Mouse (Mus musculus) limb, embryonic 12.5 days (tissue): Measurements from ENCODE around the gene Cep95. TPM values are rescaled to one million over a fixed set of nuclear protein-coding genes. Genes with fewer than 3 reads are reported as not detected.

Source experiments
- ATAC-seq: fragments of 200-750 bp; cut with Nextera tagmentation; 2 replicates; pipeline ENCODE4 v1.8.0; 2017; ENCODE audit warnings: low read depth, moderate TSS enrichment; ENCODE audit not compliant: insufficient number of reproducible peaks, insufficient read depth, low FRiP score, low TSS enrichment
- H3K27ac ChIP-seq: fragments of 300-500 bp; sonication (generic); 2 replicates; pipeline ENCODE4 v1.5.1; 2016; ENCODE audit warnings: mild to moderate bottlenecking, moderate library complexity
- H3K27me3 ChIP-seq: fragments of 300-500 bp; sonication (generic); 2 replicates; pipeline ENCODE4 v1.6.1; 2016; ENCODE audit warnings: mild to moderate bottlenecking, moderate library complexity
- H3K36me3 ChIP-seq: fragments of 300-500 bp; sonication (generic); 2 replicates; pipeline ENCODE4 v1.6.1; 2016; ENCODE audit warnings: mild to moderate bottlenecking, moderate library complexity
- H3K4me1 ChIP-seq: fragments of 300-500 bp; sonication (generic); replicated peaks from 2 replicates; pipeline ENCODE4 v1.6.1; 2016
- H3K4me2 ChIP-seq: fragments of 300-500 bp; sonication (generic); 2 replicates; pipeline ENCODE4 v1.6.1; 2016; ENCODE audit warnings: mild to moderate bottlenecking, moderate library complexity
- H3K4me3 ChIP-seq: fragments of 300-500 bp; sonication (generic); replicated peaks from 2 replicates; pipeline ENCODE4 v1.5.1; 2016; ENCODE audit warnings: mild to moderate bottlenecking
- H3K9ac ChIP-seq: fragments of 300-500 bp; sonication (generic); replicated peaks from 2 replicates; pipeline ENCODE4 v1.6.1; 2016; ENCODE audit warnings: mild to moderate bottlenecking, moderate library complexity
- H3K9me3 ChIP-seq: fragments of 300-500 bp; sonication (generic); 2 replicates; pipeline ENCODE4 v1.6.1; 2016; ENCODE audit warnings: mild to moderate bottlenecking, moderate library complexity
- WGBS: fragments of 180-500 bp; shearing (Covaris S2); methylation state at CpG from one replicate; pipeline ENCODE4 v1.1.7; 2016; 5-methylcytosine and 5-hydroxymethylcytosine counted together
- polyA plus RNA-seq: library from polyadenylated mRNA; unstranded; fragments of >200 nt; fragmentation: Nextera tagmentation; extraction: Ambion mirVana; gene quantifications from 2 replicates; pipeline ENCODE4 v1.2.1, GENCODE M21; 2016

The Cep95 gene
- polyA plus RNA-seq, 1 experiment from 2014 or later, result 30.4 TPM

DNA sequence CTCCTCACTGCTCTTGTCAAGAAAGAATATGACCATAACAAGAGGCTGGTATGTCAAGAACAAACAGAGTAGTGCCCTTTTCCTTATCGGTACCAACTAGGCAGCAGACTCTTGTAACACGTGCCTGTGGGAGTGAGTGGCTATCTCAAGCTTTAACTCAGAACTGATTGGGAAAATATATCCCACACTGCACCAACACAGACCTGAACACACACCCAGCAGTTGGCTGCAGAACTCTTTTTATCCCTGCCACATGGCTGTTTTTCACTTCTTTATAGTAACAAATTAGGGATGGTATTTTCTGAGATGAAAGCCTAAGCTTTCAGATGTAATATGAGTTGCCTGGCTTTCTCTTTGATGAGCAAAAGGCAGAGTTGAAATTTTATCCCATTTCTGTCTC, 26.7 kb downstream of the Cep95 start:
- Histone ChIP-seq H3K4me1 (peaks cover 12% of the 10 kb centered on the region), H3K4me3 (no peak overlapping the region), H3K4me2 (no peak overlapping the region), H3K27me3 (no peaks in the 10 kb centered on the region), H3K27ac (no peak overlapping the region), H3K36me3 (peaks cover 96% of the 10 kb centered on the region), H3K9me3 (no peaks in the 10 kb centered on the region), H3K9ac (no peak overlapping the region)
- no peak for ATAC-seq
- WGBS, result 86% methylated on average over 2 of the region's 2 CpGs

- H3K27ac ChIP-seq, result no peak overlapping the region
- ATAC-seq, result no peak
- H3K9me3 ChIP-seq, result no peaks in the 10 kb centered on the region
- H3K4me3 ChIP-seq, result no peak overlapping the region
- peaks cover 96% of the 10 kb centered on the region for H3K36me3 ChIP-seq
- no peak overlapping the region for H3K4me2 ChIP-seq
- H3K9ac ChIP-seq, result no peak overlapping the region
- peaks cover 12% of the 10 kb centered on the region for H3K4me1 ChIP-seq
- WGBS, result 86% methylated on average over 7 of the region's 7 CpGs
- H3K27me3 ChIP-seq, result no peaks in the 10 kb centered on the region
Measured at GRCm38 (mm10) chr11:106816316-106816715, 27.3 kb downstream of the Cep95 start.

DNA sequence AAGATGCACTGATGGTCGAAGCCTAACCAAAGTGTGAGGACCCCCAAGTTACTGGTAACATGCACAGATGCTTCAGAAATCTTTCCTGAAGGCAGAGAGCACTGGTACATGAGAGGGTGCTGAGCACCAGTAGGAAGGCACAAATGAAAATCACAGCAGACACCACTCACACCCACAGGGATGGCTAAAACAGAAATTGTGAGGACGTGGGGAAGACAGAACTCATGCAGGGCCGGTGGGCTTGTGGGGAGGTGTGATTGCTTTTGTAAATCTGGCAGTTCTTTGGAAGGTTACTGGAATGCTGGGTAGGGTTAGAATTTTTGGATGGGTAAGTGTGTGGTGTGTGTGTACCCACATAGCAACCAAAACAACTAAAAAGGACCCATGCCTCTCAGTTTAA, 28.1 kb downstream of the Cep95 start:
- no peak for ATAC-seq
- 89% methylated on average over 3 of the region's 3 CpGs for WGBS
- H3K4me1 ChIP-seq, result peaks cover 12% of the 10 kb centered on the region
- no peak overlapping the region for H3K4me2 ChIP-seq
- H3K9me3 ChIP-seq, result no peaks in the 10 kb centered on the region
- H3K36me3 ChIP-seq, result peaks cover 92% of the 10 kb centered on the region
- H3K27me3 ChIP-seq, result no peaks in the 10 kb centered on the region
- H3K9ac ChIP-seq, result no peak overlapping the region
- H3K4me3 ChIP-seq, result no peak overlapping the region
- H3K27ac ChIP-seq, result no peak overlapping the region; the same call in 1 of the 2 replicates

DNA sequence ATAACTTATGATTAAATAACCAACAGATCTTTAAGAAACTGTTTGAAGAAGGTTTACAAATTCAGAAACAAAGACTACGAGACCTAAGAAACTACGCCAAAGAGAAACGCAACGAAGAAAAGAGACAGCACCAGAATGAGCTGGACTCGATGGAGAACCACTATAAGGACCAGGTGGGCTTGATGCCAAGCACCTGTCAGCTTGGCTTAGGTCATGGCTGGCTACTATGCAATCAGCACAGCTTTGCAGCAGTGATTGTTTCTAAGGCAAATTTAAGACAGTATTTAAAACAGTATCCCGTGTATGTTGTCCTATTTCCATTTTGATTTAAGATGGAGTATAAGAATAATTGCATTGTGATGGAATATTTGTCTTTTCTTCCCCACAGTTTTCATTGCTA, 28.8 kb downstream of the Cep95 start:
- no peak for ATAC-seq
- Histone ChIP-seq H3K9ac (no peak overlapping the region), H3K4me2 (no peak overlapping the region), H3K4me1 (peaks cover 12% of the 10 kb centered on the region), H3K36me3 (peaks cover 92% of the 10 kb centered on the region), H3K27me3 (no peaks in the 10 kb centered on the region), H3K9me3 (no peaks in the 10 kb centered on the region), H3K27ac (no peak overlapping the region), H3K4me3 (no peak overlapping the region)
- WGBS, result 94% methylated on average over 6 of the region's 6 CpGs

DNA sequence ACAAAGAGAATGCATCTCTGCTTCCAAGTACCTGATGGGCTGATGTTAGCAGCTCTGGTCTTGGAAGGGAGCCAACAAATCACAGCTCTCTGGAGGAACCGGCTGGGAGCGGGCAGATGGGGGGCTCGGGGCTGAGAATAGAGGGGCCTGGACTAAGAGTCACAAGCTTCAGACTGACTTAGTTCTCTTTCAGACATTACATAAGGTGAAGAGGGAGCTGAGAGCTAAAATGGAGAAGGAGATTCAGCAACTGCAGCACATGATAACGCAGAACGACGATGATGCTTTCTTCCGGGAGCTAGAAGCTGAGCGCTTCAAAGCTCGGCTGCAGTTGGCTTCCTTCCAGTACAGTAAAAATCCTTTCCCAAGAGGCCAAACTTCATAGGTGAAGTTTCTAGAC, 29.3 kb downstream of the Cep95 start:
- no peak overlapping the region for H3K27ac ChIP-seq
- peaks cover 92% of the 10 kb centered on the region for H3K36me3 ChIP-seq
- WGBS, result 70% methylated on average over 9 of the region's 9 CpGs

DNA sequence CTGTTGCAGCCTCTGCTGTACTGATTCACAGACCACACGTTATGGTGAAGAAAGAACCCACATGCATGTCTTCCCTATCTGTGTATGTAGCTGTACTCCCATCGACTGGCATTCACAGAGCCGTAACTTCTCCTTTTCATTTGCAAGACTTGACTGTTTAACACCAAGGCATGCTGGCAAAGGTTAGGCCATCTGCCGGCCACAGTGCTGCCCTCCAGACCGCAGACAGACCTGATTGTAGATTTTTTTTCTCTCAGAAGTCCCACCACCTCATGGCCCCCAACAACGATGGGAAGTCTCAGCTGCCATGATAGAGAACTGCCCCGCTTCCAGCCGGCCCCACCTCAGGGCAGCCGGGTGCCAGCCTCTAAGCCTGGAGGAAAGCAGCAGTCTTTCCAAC, 30.5 kb downstream of the Cep95 start:
- no peak overlapping the region for H3K27ac ChIP-seq
- no peak overlapping the region for H3K9ac ChIP-seq
- no peaks in the 10 kb centered on the region for H3K27me3 ChIP-seq
- peaks cover 90% of the 10 kb centered on the region for H3K36me3 ChIP-seq
- H3K4me1 ChIP-seq, result peaks cover 12% of the 10 kb centered on the region
- 91% methylated on average over 9 of the region's 9 CpGs for WGBS
- no peak overlapping the region for H3K4me2 ChIP-seq
- no peaks in the 10 kb centered on the region for H3K9me3 ChIP-seq
- no peak for ATAC-seq
- no peak overlapping the region for H3K4me3 ChIP-seq

More for the DNA sequence above, 29.3 kb downstream of the Cep95 start:
- no peak overlapping the region for H3K9ac ChIP-seq
- no peak overlapping the region for H3K4me2 ChIP-seq
- no peak for ATAC-seq
- no peaks in the 10 kb centered on the region for H3K9me3 ChIP-seq
- H3K4me3 ChIP-seq, result no peak overlapping the region
- no peaks in the 10 kb centered on the region for H3K27me3 ChIP-seq
- peaks cover 12% of the 10 kb centered on the region for H3K4me1 ChIP-seq

DNA sequence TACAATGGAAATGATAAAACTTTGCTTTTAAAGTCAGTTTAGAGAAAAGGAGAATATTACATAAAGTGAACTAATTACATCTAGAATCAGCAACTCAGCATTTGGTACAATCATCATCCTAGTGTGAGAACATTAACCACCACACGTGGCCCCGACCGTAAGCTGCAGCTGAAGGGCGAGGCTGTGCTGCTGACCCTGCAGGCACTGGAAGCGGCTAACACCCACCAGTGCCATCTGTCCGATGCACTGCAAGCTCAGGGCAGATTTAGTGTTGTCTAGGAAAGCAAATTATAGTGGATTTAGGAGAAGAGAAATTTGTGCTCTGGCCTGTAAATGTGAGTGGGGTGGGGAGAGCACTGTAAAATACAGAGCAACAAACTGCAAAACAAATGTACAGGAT, 31.2 kb downstream of the Cep95 start:
- ATAC-seq, result no peak
- Histone ChIP-seq H3K27me3 (no peaks in the 10 kb centered on the region), H3K27ac (no peak overlapping the region), H3K4me3 (no peak overlapping the region), H3K36me3 (peaks cover 86% of the 10 kb centered on the region), H3K9ac (no peak overlapping the region), H3K9me3 (no peaks in the 10 kb centered on the region), H3K4me1 (peaks cover 12% of the 10 kb centered on the region), H3K4me2 (no peak overlapping the region)
- 75% methylated on average over 6 of the region's 6 CpGs for WGBS

DNA sequence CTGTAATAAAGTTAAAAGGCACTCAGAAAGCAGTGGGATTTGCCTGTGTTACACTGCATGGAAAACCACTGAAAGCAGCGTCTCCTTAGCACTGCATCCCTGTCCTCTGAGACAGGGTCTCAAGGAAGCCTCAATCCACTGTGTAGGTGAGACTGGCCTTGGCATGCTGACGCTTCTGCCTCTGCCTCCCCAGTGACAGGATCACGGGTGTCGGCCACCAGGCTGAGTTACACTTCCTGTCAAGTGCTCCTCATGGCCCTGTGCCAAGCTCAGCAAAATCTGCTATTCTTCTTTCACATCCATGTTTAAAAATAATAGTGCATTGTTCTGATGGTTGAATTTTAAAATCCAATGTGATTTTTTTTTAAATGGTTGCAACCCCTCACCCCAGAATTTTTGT, 31.9 kb downstream of the Cep95 start:
- H3K4me2 ChIP-seq, result no peak overlapping the region
- WGBS, result 67% methylated on average over 4 of the region's 4 CpGs
- no peak overlapping the region for H3K27ac ChIP-seq
- no peak for ATAC-seq
- peaks cover 81% of the 10 kb centered on the region for H3K36me3 ChIP-seq
- H3K4me1 ChIP-seq, result peaks cover 12% of the 10 kb centered on the region
- no peaks in the 10 kb centered on the region for H3K9me3 ChIP-seq
- H3K9ac ChIP-seq, result no peak overlapping the region
- H3K27me3 ChIP-seq, result no peaks in the 10 kb centered on the region
- no peak overlapping the region for H3K4me3 ChIP-seq

DNA sequence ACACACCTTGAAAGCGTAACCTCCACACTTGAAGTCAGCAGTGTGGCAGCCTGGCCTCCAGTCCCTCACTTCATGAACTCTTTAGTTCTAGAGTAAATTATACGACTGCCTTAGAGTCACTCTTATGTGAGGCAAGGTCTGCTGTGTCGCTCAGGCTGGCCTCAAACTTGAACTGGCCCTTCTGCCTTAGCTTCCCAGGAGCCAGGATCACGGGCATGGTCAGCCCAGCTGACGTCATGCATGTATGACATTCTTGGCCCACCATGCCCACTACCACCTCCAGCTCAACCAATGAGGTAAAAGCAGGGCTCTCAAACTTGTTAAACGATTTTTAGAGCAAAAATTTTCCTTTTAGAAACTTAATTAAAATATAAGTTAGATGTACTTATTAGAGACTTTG, 32.3 kb downstream of the Cep95 start:
- WGBS, result 90% methylated on average over 6 of the region's 6 CpGs
- H3K27ac ChIP-seq, result no peak overlapping the region
- H3K4me3 ChIP-seq, result no peak overlapping the region
- H3K4me1 ChIP-seq, result peaks cover 12% of the 10 kb centered on the region
- no peaks in the 10 kb centered on the region for H3K9me3 ChIP-seq
- no peak for ATAC-seq
- no peak overlapping the region for H3K9ac ChIP-seq
- no peak overlapping the region for H3K4me2 ChIP-seq
- peaks cover 81% of the 10 kb centered on the region for H3K36me3 ChIP-seq
- no peaks in the 10 kb centered on the region for H3K27me3 ChIP-seq

DNA sequence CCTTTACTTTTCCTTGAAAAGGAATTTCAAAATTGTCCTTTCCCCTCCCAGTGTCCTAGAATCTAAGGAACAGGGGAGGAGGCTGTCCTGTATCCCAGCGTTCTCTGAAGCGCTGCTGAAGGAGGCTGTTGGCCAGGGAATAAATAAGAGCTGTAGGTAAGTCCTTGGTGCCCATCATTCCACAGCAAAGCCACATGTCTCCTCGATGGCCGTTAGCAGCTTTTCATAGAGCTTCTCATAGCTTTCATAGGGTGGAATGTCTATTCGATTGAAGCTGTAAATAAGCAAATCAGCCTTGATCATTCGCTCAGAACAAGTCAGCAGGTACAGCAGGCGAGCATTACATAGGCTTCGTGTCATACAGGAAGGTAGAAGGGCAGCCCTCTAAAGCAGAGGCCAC, 33.4 kb downstream of the Cep95 start:
- no peak overlapping the region for H3K4me3 ChIP-seq
- H3K36me3 ChIP-seq, result peaks cover 79% of the 10 kb centered on the region
- H3K4me2 ChIP-seq, result no peak overlapping the region
- no peaks in the 10 kb centered on the region for H3K27me3 ChIP-seq
- H3K27ac ChIP-seq, result no peak overlapping the region
- no peak overlapping the region for H3K9ac ChIP-seq
- no peak for ATAC-seq
- H3K4me1 ChIP-seq, result peaks cover 12% of the 10 kb centered on the region
- no peaks in the 10 kb centered on the region for H3K9me3 ChIP-seq
- whole genome bisulfite sequencing, result 92% methylated on average over 8 of the region's 8 CpGs

GRCm38 (mm10) chr11:106822911-106823310, 33.9 kb downstream of the Cep95 start:
- Histone ChIP-seq H3K27ac (no peak overlapping the region), H3K9ac (no peak overlapping the region), H3K27me3 (no peaks in the 10 kb centered on the region), H3K36me3 (peaks cover 80% of the 10 kb centered on the region), H3K4me2 (no peak overlapping the region), H3K4me3 (no peak overlapping the region), H3K9me3 (no peaks in the 10 kb centered on the region), H3K4me1 (peaks cover 12% of the 10 kb centered on the region)
- ATAC-seq, result no peak
- WGBS, result 89% methylated on average over 5 of the region's 5 CpGs

GRCm38 (mm10) chr11:106823741-106824140, 34.7 kb downstream of the Cep95 start:
- Histone ChIP-seq H3K27me3 (no peaks in the 10 kb centered on the region), H3K4me3 (no peak overlapping the region), H3K4me1 (peaks cover 6% of the 10 kb centered on the region; the same call in 1 of the 2 replicates), H3K27ac (no peak overlapping the region), H3K9me3 (no peaks in the 10 kb centered on the region), H3K4me2 (no peak overlapping the region), H3K9ac (no peak overlapping the region), H3K36me3 (peaks cover 80% of the 10 kb centered on the region)
- ATAC-seq, result no peak
- 92% methylated on average over 8 of the region's 8 CpGs for WGBS
